Mouse (Mus musculus) C2C12 (cell line): ENCODE data around the gene Lrrn4cl. TPM values are rescaled to one million over a fixed set of nuclear protein-coding genes. Genes with fewer than 3 reads are reported as not detected.
"Not testable (repeated sequence)": the region's sequence is repeated elsewhere in the genome, so short reads cannot be mapped to it uniquely, and the experiment has no call there.

ENCODE experiments used
- H3K27me3 ChIP-seq: one replicate; pipeline ENCODE4 v1.6.1; 2011; ENCODE audit not compliant: control insufficient read depth, insufficient read depth, insufficient read length
- H3K36me3 ChIP-seq: one replicate; pipeline ENCODE4 v1.6.1; 2011; ENCODE audit not compliant: control insufficient read depth, insufficient read depth
- H3K4me3 ChIP-seq: one replicate; pipeline ENCODE4 v1.5.1; 2011; ENCODE audit warnings: mild to moderate bottlenecking, control low read depth; ENCODE audit not compliant: poor library complexity, insufficient read depth, severe bottlenecking
- H3K79me2 ChIP-seq: one replicate; pipeline ENCODE4 v1.6.1; 2011; ENCODE audit not compliant: control insufficient read depth, insufficient read depth
- H3K79me3 ChIP-seq: one replicate; pipeline ENCODE4 v1.6.1; 2011; ENCODE audit warnings: low read depth, control low read depth
- H3ac ChIP-seq: one replicate; pipeline ENCODE3; 2011; ENCODE audit warnings: low read depth; ENCODE audit not compliant: control insufficient read depth, insufficient read length
- CEBPB ChIP-seq: IDR thresholded peaks from one replicate; pipeline ENCODE4 v1.6.1; 2011; ENCODE audit warnings: low read depth, mild to moderate bottlenecking, control low read depth, moderate library complexity
- CTCF ChIP-seq: IDR thresholded peaks from one replicate; pipeline ENCODE4 v1.5.1; 2011; ENCODE audit not compliant: control insufficient read depth, insufficient read depth, insufficient read length
- FOSL1 ChIP-seq: IDR thresholded peaks from one replicate; pipeline ENCODE4 v1.8.0; 2011; ENCODE audit warnings: mild to moderate bottlenecking, low read length; ENCODE audit not compliant: poor library complexity, insufficient read depth, severe bottlenecking
- MAX ChIP-seq: IDR thresholded peaks from one replicate; pipeline ENCODE4 v1.6.1; 2011; ENCODE audit warnings: mild to moderate bottlenecking, control low read depth
- MYOD1 ChIP-seq: IDR thresholded peaks from one replicate; pipeline ENCODE4 v1.6.1; 2011; ENCODE audit warnings: low read depth; ENCODE audit not compliant: control insufficient read depth, insufficient read length
- MYOG ChIP-seq: IDR thresholded peaks from one replicate; pipeline ENCODE4 v1.6.1; 2011; ENCODE audit not compliant: control insufficient read depth, insufficient read length; ENCODE audit errors: extremely low read depth
- USF1 ChIP-seq: IDR thresholded peaks from one replicate; pipeline ENCODE4 v1.6.1; 2011; ENCODE audit warnings: low read depth, mild to moderate bottlenecking, control low read depth, moderate library complexity
- polyA plus RNA-seq: library from polyadenylated mRNA; unstranded; fragments of >200 nt; fragmentation: generic; extraction: Trizol; gene quantifications from one replicate; pipeline ENCODE4 v1.2.1, GENCODE M21; 2012; ENCODE audit warnings: missing spikeins

Gene Lrrn4cl
- polyA plus RNA-seq, 1 experiment = 0.25 TPM

DNA sequence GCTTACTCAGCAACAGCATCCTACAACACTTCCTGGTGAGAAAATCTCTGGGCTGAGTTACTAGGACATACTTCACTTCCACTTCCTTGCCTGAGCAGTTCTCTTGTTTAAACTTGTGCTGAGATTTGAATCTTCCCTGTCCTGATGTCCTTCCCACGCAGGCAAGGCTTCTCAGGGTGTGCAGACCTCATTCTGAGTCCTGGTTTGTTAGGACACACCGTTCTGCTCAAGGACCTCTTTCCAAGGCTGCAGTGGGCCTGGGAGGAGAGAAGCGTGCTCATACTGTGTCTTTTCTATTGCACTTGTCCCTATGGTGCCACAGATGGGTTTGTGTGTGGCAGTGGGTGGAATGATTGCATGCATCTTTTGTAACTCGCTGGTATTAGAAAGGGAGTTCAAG lies 17.6 kb upstream of the Lrrn4cl start:
- Histone ChIP-seq H3K27me3 (no peaks in the 10 kb centered on the region), H3K36me3 (peaks cover 90% of the 10 kb centered on the region), H3K79me3 (peaks cover 2% of the 10 kb centered on the region), H3K79me2 (peaks cover 12% of the 10 kb centered on the region), H3K4me3 (no peak overlapping the region), H3ac (no peak overlapping the region)
- TF ChIP-seq MAX = no peak
- TF ChIP-seq CTCF = no peak
- TF ChIP-seq MYOG = no peak
- TF ChIP-seq USF1 = no peak
- TF ChIP-seq MYOD1 = no peak
- TF ChIP-seq FOSL1 = no peak
- TF ChIP-seq CEBPB = no peak

DNA sequence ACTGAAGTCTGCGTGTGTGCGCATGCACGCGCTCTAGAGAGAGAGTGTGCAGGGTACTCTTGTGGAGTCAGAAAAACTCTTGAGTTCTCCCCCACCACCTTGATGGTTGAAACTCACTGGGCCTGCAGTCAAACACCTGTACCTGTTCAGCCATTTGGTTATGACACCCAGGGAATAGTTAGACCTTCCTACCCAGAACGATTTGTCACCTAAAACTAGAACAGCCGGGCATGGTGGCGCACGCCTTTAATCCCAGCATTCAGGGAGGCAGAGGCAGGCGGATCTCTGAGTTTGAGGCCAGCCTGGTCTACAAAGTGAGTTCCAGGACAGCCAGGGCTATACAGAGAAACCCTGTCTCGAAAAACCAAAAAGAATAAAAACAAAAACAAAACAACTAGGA lies 14.2 kb upstream of the Lrrn4cl start:
- not testable (repeated sequence) for H3K79me2 ChIP-seq, H3K27me3 ChIP-seq, H3ac ChIP-seq, H3K4me3 ChIP-seq, H3K79me3 ChIP-seq
- H3K36me3 ChIP-seq = peaks cover 77% of the 10 kb centered on the region

DNA sequence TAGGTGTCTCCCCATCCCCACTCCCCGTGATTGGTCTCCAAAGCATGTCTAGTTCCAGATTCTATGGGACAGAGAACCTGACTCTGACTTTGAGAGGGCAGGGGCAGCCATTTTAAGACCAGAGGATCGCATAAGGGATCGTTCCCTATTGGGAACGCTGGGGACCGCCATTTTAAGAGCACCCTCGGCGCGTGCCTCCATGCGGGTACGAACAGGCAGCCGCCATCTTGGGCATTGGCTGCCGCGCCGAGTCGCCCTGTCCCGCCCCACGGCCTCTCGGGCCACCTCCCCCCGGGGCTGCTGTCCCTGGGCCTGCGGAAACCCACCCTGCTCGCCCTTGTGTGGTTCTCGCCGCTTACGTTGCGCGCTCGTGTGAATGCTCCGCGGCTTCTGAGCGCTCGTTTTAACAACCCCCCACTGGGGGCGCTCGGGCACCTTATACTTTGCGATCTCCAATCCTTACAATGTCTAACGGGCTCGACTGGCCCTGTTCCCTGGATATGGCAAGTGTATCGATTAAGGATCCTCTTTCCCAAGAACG lies 13.2 kb upstream of the Lrrn4cl start, which contains the start of gene Bscl2:
Bscl2 (plus strand) TSS at position 217 of the 541 bp plus-strand sequence.
- TF ChIP-seq FOSL1 = no peak
- no peak for TF ChIP-seq MYOD1
- TF ChIP-seq USF1 = no peak
- TF ChIP-seq MAX = no peak
- no peak for TF ChIP-seq MYOG
- no peak for TF ChIP-seq CTCF
- TF ChIP-seq CEBPB = no peak
- peak within 1 kb of the TSS; percentile 67 for H3ac ChIP-seq
- H3K36me3 ChIP-seq = peaks cover 73% of the 10 kb centered on the region
- H3K79me2 ChIP-seq = no peaks in the 10 kb centered on the region
- H3K4me3 ChIP-seq = peak within 1 kb of the TSS; percentile 18
- no peaks in the 10 kb centered on the region for H3K79me3 ChIP-seq
- H3K27me3 ChIP-seq = no peaks in the 10 kb centered on the region

DNA sequence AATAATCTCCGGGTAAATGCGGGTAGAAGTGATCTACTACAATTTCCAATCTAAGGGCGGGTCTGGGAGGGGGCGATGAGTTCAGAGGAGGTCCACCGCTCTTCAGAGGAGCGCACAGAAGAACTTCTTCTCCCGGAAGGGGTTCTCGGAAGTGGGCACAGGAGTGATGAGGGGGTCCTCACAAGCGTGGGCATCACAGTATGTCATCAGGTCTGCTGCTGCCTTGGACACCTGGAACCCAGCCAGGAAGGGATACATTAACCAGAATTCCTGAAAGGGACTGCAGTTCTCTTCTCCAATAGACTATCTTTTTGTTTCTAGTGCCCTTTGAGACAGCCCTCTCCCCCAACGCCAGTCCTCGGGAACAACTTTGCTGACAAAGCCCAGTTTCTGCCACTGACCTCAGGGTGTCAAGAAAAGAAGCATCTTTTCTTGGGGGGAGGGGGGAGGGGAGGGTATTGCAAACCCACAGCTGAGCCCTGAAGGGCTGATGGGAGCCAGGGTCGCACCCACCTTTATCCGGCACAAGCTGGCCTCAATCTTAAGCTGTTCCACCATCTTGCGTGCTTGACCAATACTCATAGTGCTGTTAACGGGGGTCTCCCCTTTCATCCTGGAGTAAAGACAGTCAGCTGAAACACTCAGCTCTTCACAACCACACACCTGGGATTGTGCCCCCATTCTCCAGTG lies 12.4 kb upstream of the Lrrn4cl start:
- TF ChIP-seq CEBPB = no peak
- no peak for TF ChIP-seq MYOG
- TF ChIP-seq USF1 = no peak
- TF ChIP-seq FOSL1 = no peak
- no peak for TF ChIP-seq CTCF
- TF ChIP-seq MYOD1 = no peak
- no peak for TF ChIP-seq MAX
- Histone ChIP-seq H3K4me3 (peak overlapping the region; percentile 18), H3K79me3 (no peaks in the 10 kb centered on the region), H3K79me2 (no peaks in the 10 kb centered on the region), H3ac (no peak overlapping the region), H3K27me3 (no peaks in the 10 kb centered on the region), H3K36me3 (peaks cover 73% of the 10 kb centered on the region)

DNA sequence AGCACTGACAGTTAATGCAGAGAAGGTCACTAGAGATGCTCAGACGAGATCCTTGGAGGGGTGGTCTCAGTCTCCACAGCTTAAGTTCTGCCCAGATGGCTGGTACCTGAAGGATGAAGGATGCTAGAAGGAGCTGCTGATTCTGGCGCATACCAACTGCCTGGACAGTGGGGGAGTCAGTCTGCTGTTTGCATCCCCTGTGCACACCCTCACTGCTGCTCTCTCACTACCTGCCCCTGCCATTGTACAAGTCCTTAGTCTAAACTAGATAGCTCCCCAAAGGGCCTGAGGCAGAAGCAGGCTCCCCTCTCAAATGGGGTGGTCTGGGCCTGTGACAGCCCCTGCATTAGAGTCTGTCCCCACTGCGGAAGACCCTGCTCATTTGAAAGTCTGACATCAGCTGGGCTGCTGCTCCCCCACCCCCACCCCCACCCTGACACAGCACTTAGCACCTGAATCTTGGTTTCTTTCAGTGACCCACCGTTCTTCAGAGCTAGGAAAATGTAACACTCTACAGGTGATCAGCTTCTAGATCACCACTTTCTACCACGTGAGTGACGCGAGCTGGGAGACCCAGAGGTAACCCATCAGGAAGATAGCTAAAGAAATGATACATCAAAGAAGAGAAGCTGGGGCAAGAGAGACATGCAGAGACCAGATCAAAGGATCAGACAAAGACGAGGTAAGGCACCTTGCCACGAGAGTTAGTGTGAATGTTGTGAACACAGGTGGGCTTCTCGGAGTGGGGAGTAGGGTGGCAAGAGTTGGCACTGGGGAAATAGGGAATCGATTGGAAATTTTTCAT lies 11.3 kb upstream of the Lrrn4cl start, which contains the start of gene Gng3:
Gng3 (minus strand) TSS at position 92 of the 805 bp plus-strand sequence.
- Histone ChIP-seq H3K27me3 (no peaks in the 10 kb centered on the region), H3K4me3 (no peak within 1 kb of the TSS), H3K79me3 (no peaks in the 10 kb centered on the region), H3ac (no peak within 1 kb of the TSS), H3K79me2 (no peaks in the 10 kb centered on the region), H3K36me3 (peaks cover 63% of the 10 kb centered on the region)
- TF ChIP-seq MAX (no peak), FOSL1 (no peak), MYOD1 (no peak), CTCF (no peak), CEBPB (no peak)
